Mouse (Mus musculus) spleen, adult 2 months (tissue): Measurements from ENCODE around the gene Dock4. TPM values are rescaled to one million over a fixed set of nuclear protein-coding genes. Genes with fewer than 3 reads are reported as not detected.

ENCODE experiments used
- DNase-seq, 2 experiments: peaks; one replicate each; pipeline versions ENCODE4 v3.0.0 to v3.0.0-alpha.2; 2012 to 2021; ENCODE audit warnings: low spot score in 2 of 2, low read depth in 1 of 2
- H3K27ac ChIP-seq: fragments of 200-500 bp; 2 replicates; pipeline ENCODE4 v1.5.1; 2012; ENCODE audit warnings: low read length, inconsistent platforms; ENCODE audit not compliant: insufficient read depth
- H3K27me3 ChIP-seq: fragments of 200-500 bp; 2 replicates; pipeline ENCODE4 v1.6.1; 2012; ENCODE audit warnings: mild to moderate bottlenecking, moderate library complexity, low read length, inconsistent platforms; ENCODE audit not compliant: control insufficient read depth, insufficient read depth
- H3K36me3 ChIP-seq: fragments of 200-500 bp; 2 replicates; pipeline ENCODE4 v1.6.1; 2012; ENCODE audit warnings: mild to moderate bottlenecking, low read length, inconsistent platforms; ENCODE audit not compliant: control insufficient read depth, insufficient read depth
- H3K4me1 ChIP-seq: fragments of 200-500 bp; 2 replicates; pipeline ENCODE4 v1.6.1; 2011; ENCODE audit warnings: inconsistent platforms; ENCODE audit not compliant: control insufficient read depth, insufficient read depth, insufficient read length
- H3K4me3 ChIP-seq: fragments of 200-500 bp; 2 replicates; pipeline ENCODE4 v1.5.1; 2011; ENCODE audit warnings: mild to moderate bottlenecking, inconsistent platforms; ENCODE audit not compliant: insufficient read depth, insufficient read length; ENCODE audit errors: extremely low read depth
- CTCF ChIP-seq: fragments of 200-500 bp; IDR thresholded peaks from 2 replicates; pipeline ENCODE4 v1.5.1; 2011; ENCODE audit warnings: mild to moderate bottlenecking, inconsistent platforms; ENCODE audit not compliant: insufficient read depth, insufficient read length, insufficient replicate concordance; ENCODE audit errors: extremely low read depth
- POLR2A ChIP-seq: fragments of 200-500 bp; IDR thresholded peaks from 2 replicates; pipeline ENCODE4 v1.6.1; 2011; ENCODE audit warnings: low read depth, low read length, inconsistent platforms
- WGBS: fragments of 180-500 bp; shearing (Covaris S2); methylation state at CpG from one replicate; pipeline ENCODE4 v1.1.7; 2018; 5-methylcytosine and 5-hydroxymethylcytosine counted together
- polyA plus RNA-seq: library from polyadenylated mRNA; depleted of rRNA; stranded (reverse); fragments of >200 nt; gene quantifications from 2 replicates; pipeline ENCODE4 v1.2.3, GENCODE M21; 2012

Dock4 gene
- polyA plus RNA-seq, 1 experiment: 2.3 TPM

GRCm38 (mm10) chr12:40473709-40474108, 28.0 kb downstream of the Dock4 start:
- DNase-seq: no peak
- Histone ChIP-seq H3K36me3 (no peaks in the 10 kb centered on the region), H3K27ac (no peak overlapping the region), H3K4me1 (no peaks in the 10 kb centered on the region), H3K27me3 (peaks cover 2% of the 10 kb centered on the region; the same call in 1 of the 2 replicates), H3K4me3 (no peak overlapping the region)
- TF ChIP-seq CTCF (no peak), POLR2A (no peak)
- WGBS: 70% methylated on average over 2 of the region's 2 CpGs

- DNase-seq: no peak
- Histone ChIP-seq H3K4me1 (no peaks in the 10 kb centered on the region), H3K27me3 (no peaks in the 10 kb centered on the region), H3K27ac (no peak overlapping the region), H3K4me3 (no peak overlapping the region), H3K36me3 (no peaks in the 10 kb centered on the region)
- TF ChIP-seq POLR2A (no peak), CTCF (no peak)
- WGBS: 82% methylated on average over 8 of the region's 8 CpGs
Measured at GRCm38 (mm10) chr12:40477621-40478452, 32.1 kb downstream of the Dock4 start.

GRCm38 (mm10) chr12:40484224-40484623, 38.5 kb downstream of the Dock4 start:
- Histone ChIP-seq H3K4me1 (no peaks in the 10 kb centered on the region), H3K36me3 (no peaks in the 10 kb centered on the region), H3K27ac (no peak overlapping the region), H3K27me3 (no peaks in the 10 kb centered on the region), H3K4me3 (no peak overlapping the region)
- no peak for DNase-seq
- no peak for TF ChIP-seq CTCF
- TF ChIP-seq POLR2A: no peak
- WGBS: 41% methylated on average over 3 of the region's 3 CpGs

DNA sequence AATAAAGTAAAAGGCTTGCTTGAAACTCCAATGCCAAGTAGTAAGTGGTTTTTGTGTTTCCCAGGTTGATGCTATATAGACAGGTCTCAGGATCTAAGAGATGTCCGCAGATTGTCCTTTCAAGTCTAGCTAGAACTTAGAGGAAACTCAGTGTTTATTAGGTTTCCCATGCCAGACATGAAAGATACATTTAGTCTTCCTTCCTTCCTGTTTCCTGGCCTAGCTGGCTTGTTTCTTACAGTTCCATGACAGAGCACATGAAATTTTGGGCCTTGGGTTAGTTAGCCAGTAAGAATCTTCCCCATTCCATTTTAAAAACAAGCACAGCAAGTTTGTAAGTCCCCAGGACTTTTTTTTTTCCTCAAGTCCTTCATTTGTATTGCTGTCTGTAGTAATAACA, 39.5 kb downstream of the Dock4 start:
- Histone ChIP-seq H3K27me3 (no peaks in the 10 kb centered on the region), H3K4me3 (no peak overlapping the region), H3K36me3 (no peaks in the 10 kb centered on the region), H3K4me1 (no peaks in the 10 kb centered on the region), H3K27ac (no peak overlapping the region)
- WGBS: 77% methylated on average over 1 of the region's 1 CpGs
- DNase-seq: no peak
- TF ChIP-seq CTCF (no peak), POLR2A (no peak)

GRCm38 (mm10) chr12:40486047-40486837, 40.5 kb downstream of the Dock4 start:
- no peak for TF ChIP-seq POLR2A
- no peak for TF ChIP-seq CTCF
- WGBS: 85% methylated on average over 12 of the region's 12 CpGs
- Histone ChIP-seq H3K4me1 (no peaks in the 10 kb centered on the region), H3K36me3 (no peaks in the 10 kb centered on the region), H3K4me3 (no peak overlapping the region), H3K27ac (no peak overlapping the region), H3K27me3 (no peaks in the 10 kb centered on the region)
- no peak for DNase-seq

DNA sequence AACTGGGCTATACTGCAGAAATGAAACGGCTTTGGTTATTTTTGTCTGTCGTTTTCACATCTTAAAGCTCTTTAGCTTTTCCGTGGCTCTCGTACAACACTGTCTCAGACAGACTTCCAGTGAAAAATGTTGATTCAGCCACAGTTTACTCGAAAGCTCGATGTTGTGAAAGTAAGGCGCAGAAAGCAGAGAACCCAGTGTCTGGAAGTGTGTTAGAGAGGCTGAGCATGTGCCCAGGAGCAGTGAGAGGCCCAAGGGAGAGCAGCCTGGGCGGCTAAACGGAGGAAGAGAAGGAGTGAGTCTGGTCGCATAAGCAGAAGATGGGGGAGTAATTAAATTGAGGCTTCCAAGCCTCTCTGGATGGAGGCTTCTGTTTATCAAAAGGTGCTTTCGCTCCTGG, 50.6 kb downstream of the Dock4 start:
- no peak overlapping the region for H3K4me3 ChIP-seq

More for the DNA sequence above, 50.6 kb downstream of the Dock4 start:
- no peak overlapping the region for H3K27ac ChIP-seq
- no peaks in the 10 kb centered on the region for H3K36me3 ChIP-seq
- WGBS: 83% methylated on average over 11 of the region's 11 CpGs
- no peak for DNase-seq
- H3K27me3 ChIP-seq: no peaks in the 10 kb centered on the region
- no peaks in the 10 kb centered on the region for H3K4me1 ChIP-seq
- TF ChIP-seq POLR2A: no peak
- no peak for TF ChIP-seq CTCF
